Mouse (Mus musculus): ENCODE measurements around the gene Mfsd4b1. TPM values are rescaled to one million over a fixed set of nuclear protein-coding genes. Genes with fewer than 3 reads are reported as not detected.

The Mfsd4b1 gene
- polyA plus RNA-seq, 1 experiment from 2014 or later: not detected

Other genes with a start within 250 kb of the Mfsd4b1 start
- gene Mfsd4b4, start 126.0 kb downstream of the Mfsd4b1 start, polyA plus RNA-seq (2014; fragmentation: Nextera tagmentation; extraction: Ambion mirVana): 3.9 and 5.3 TPM in 2 replicates
- 0.10 TPM in 1 of 2 replicates, not detected in the other for gene Mfsd4b2, start 98.3 kb downstream of the Mfsd4b1 start, polyA plus RNA-seq (2014; fragmentation: Nextera tagmentation; extraction: Ambion mirVana)
- 0.67 and 0.93 TPM in 2 replicates for gene Mfsd4b3, start 65.1 kb downstream of the Mfsd4b1 start, polyA plus RNA-seq (2014; fragmentation: Nextera tagmentation; extraction: Ambion mirVana)
- 0.21 TPM in 1 of 2 replicates, not detected in the other for gene Mfsd4b5, start 38.6 kb downstream of the Mfsd4b1 start, polyA plus RNA-seq (2014; fragmentation: Nextera tagmentation; extraction: Ambion mirVana)
- 9.2 and 10.3 TPM in 2 replicates for gene Slc16a10, start 117.0 kb upstream of the Mfsd4b1 start, polyA plus RNA-seq (2014; fragmentation: Nextera tagmentation; extraction: Ambion mirVana)
- gene Rpf2, start 221.8 kb upstream of the Mfsd4b1 start, polyA plus RNA-seq (2014; fragmentation: Nextera tagmentation; extraction: Ambion mirVana): 54.3 and 57.5 TPM in 2 replicates
- 95.6 and 101 TPM in 2 replicates for gene Gtf3c6, start 232.8 kb upstream of the Mfsd4b1 start, polyA plus RNA-seq (2014; fragmentation: Nextera tagmentation; extraction: Ambion mirVana)